Mouse (Mus musculus): ENCODE data around the gene Jarid2. TPM values are rescaled to one million over a fixed set of nuclear protein-coding genes. Genes with fewer than 3 reads are reported as not detected.

Jarid2 gene
- polyA plus RNA-seq, 1 experiment from 2014 or later: 27.0 TPM

DNA sequence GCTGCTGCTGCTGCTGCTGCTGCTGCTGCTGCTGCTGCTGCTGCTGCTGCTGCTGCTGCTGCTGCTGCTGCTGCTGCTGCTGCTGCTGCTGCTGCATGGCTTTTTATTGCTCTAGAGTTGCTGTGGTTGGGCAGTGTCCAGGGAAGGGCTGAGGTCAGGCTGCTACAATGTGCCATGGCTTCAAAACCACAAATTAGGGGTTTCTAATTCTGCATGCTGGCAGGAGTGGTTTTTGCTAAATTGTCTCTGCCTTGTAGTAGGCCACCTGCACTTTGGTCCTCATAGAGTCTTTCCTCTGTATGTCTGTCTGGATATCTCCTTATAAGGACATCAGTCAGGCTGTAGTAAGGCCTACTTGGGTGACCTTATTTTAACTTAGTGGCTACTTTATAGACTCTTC lies 174.1 kb downstream of the Jarid2 start:
- H3K4me3 ChIP-seq (replicated peaks): no peak overlapping the region
- H3K27me3 ChIP-seq: no peaks in the 10 kb centered on the region
- no peaks in the 10 kb centered on the region for H3K9me3 ChIP-seq (replicated peaks)
- H3K27ac ChIP-seq (replicated peaks): no peak overlapping the region
- H3K36me3 ChIP-seq: peaks cover 31% of the 10 kb centered on the region
- no peak overlapping the region for H3K9ac ChIP-seq
- H3K4me1 ChIP-seq: peaks cover 21% of the 10 kb centered on the region
- H3K4me2 ChIP-seq (replicated peaks): no peak overlapping the region
- no peak for ATAC-seq (ENCODE audit: insufficient number of reproducible peaks, low FRiP score, low TSS enrichment, low read depth)

- H3K4me2 ChIP-seq (replicated peaks): no peak overlapping the region
- H3K4me1 ChIP-seq: peaks cover 27% of the 10 kb centered on the region
- WGBS: 45% methylated on average over 1 of the region's 1 CpGs
- no peak for ATAC-seq (ENCODE audit: insufficient number of reproducible peaks, low FRiP score, low TSS enrichment, low read depth)
- H3K4me3 ChIP-seq (replicated peaks): no peak overlapping the region
- H3K36me3 ChIP-seq: peaks cover 26% of the 10 kb centered on the region
- H3K27ac ChIP-seq (replicated peaks): no peak overlapping the region
- no peaks in the 10 kb centered on the region for H3K27me3 ChIP-seq
- no peak overlapping the region for H3K9ac ChIP-seq
- no peaks in the 10 kb centered on the region for H3K9me3 ChIP-seq (replicated peaks)
Observed at GRCm38 (mm10) chr13:44904271-44904670, 175.0 kb downstream of the Jarid2 start.

DNA sequence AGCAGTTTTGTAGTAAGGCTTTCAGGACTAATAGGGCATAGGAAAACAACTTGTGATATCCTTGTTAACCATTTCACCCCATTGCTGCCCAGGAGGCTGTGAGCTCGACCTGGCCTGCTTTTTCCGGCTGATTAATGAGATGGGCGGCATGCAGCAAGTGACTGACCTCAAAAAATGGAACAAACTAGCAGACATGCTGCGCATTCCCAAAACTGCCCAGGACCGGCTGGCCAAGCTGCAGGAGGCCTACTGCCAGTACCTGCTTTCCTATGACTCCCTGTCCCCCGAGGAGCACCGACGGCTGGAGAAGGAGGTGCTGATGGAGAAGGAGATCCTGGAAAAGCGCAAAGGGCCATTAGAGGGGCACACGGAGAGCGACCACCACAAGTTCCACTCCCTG lies 176.9 kb downstream of the Jarid2 start:
- ATAC-seq (ENCODE audit: insufficient number of reproducible peaks, low FRiP score, low TSS enrichment, low read depth): no peak
- 90% methylated on average over 11 of the region's 11 CpGs for WGBS
- Histone ChIP-seq H3K27ac (replicated peaks) (no peak overlapping the region), H3K9me3 (replicated peaks) (no peaks in the 10 kb centered on the region), H3K36me3 (peaks cover 42% of the 10 kb centered on the region), H3K27me3 (no peaks in the 10 kb centered on the region), H3K4me2 (replicated peaks) (no peak overlapping the region), H3K9ac (no peak overlapping the region), H3K4me1 (peaks cover 30% of the 10 kb centered on the region), H3K4me3 (replicated peaks) (no peak overlapping the region)

DNA sequence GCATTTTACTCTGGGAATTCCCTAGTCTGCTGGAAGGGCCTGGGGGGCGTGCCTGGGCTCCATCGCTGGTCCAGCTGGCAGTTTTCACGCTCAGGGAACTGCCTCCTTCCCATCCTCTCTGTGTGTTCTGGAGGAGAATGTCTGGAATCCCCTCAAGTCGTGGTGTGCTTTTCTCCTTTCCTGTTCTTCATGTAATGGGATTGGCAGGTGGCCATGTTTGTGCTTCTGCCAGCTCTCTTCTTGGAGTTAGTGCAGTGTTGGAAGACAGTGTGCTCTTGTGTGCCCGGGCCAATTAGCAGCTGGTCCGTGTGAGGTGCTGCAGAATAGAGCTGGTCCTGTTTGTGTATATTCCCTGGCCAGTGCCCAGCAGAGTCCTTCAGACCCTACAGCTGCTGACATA lies 178.4 kb downstream of the Jarid2 start:
- Histone ChIP-seq H3K9ac (no peak overlapping the region), H3K27ac (replicated peaks) (peak overlapping the region; percentile 86), H3K4me1 (peaks cover 40% of the 10 kb centered on the region), H3K9me3 (replicated peaks) (no peaks in the 10 kb centered on the region), H3K36me3 (peaks cover 42% of the 10 kb centered on the region), H3K4me3 (replicated peaks) (no peak overlapping the region), H3K4me2 (replicated peaks) (no peak overlapping the region), H3K27me3 (no peaks in the 10 kb centered on the region)
- ATAC-seq (ENCODE audit: insufficient number of reproducible peaks, low FRiP score, low TSS enrichment, low read depth): peak; percentile 91
- WGBS: 18% methylated on average over 6 of the region's 6 CpGs

DNA sequence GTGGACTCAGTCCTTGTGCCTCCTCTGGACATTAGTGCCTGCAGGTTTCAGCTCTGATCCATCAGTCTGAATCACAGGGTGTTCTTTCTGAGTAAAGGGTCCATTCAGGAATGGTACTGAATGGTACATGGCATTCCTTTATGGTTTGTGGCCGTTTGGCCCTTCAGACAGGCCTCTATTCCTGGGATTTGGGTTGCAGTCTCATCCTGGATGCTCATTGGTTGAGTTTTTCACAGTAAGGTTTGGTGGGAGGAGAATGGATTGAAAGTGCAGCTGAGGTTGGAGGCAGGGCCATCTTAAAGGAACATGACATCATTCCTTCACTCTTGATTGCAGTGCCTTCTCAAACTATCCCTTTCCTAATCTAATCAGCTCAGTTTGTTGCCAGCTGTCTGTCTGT lies 179.5 kb downstream of the Jarid2 start:
- 25% methylated on average over 1 of the region's 1 CpGs for WGBS
- no peak overlapping the region for H3K4me3 ChIP-seq (replicated peaks)

DNA sequence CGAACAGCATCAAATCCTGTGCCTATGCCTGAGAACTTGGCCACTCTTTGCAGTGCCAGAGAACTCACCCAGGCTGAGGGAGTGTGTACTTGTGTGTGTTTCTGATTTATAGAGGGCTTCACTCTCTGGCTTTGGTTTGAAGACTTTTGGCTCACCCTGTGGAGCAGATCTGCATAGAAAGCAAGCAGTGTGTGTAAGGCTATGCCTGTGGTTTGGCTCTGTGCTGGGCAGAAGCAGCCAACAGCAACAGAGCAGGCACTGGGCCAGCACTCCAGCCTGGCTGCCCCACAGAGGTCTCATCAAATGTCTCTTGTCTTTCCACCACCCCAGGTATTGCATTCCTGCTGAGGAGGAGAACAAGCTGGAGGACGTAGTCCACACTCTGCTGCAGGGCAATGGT lies 183.6 kb downstream of the Jarid2 start:
- Histone ChIP-seq H3K4me1 (peaks cover 32% of the 10 kb centered on the region), H3K4me3 (replicated peaks) (no peak overlapping the region), H3K9ac (no peak overlapping the region), H3K36me3 (peaks cover 70% of the 10 kb centered on the region), H3K27ac (replicated peaks) (peak overlapping the region; percentile 48; the same call in 1 of the 2 replicates), H3K9me3 (replicated peaks) (no peaks in the 10 kb centered on the region), H3K27me3 (no peaks in the 10 kb centered on the region), H3K4me2 (replicated peaks) (no peak overlapping the region)
- peak; percentile 82 for ATAC-seq (ENCODE audit: insufficient number of reproducible peaks, low FRiP score, low TSS enrichment, low read depth)
- WGBS: 60% methylated on average over 2 of the region's 2 CpGs

More for the DNA sequence above, 179.5 kb downstream of the Jarid2 start:
- Histone ChIP-seq H3K9ac (no peak overlapping the region), H3K4me1 (peaks cover 47% of the 10 kb centered on the region), H3K4me2 (replicated peaks) (no peak overlapping the region), H3K27me3 (no peaks in the 10 kb centered on the region), H3K9me3 (replicated peaks) (no peaks in the 10 kb centered on the region), H3K27ac (replicated peaks) (peak overlapping the region; percentile 86), H3K36me3 (peaks cover 38% of the 10 kb centered on the region)
- ATAC-seq (ENCODE audit: insufficient number of reproducible peaks, low FRiP score, low TSS enrichment, low read depth): no peak

GRCm38 (mm10) chr13:44913560-44913959 lies 184.3 kb downstream of the Jarid2 start:
- Histone ChIP-seq H3K27me3 (no peaks in the 10 kb centered on the region), H3K9ac (no peak overlapping the region), H3K4me2 (replicated peaks) (no peak overlapping the region), H3K9me3 (replicated peaks) (no peaks in the 10 kb centered on the region), H3K4me1 (peaks cover 25% of the 10 kb centered on the region), H3K27ac (replicated peaks) (peak overlapping the region; percentile 48; the same call in 1 of the 2 replicates), H3K36me3 (peaks cover 77% of the 10 kb centered on the region), H3K4me3 (replicated peaks) (no peak overlapping the region)
- no peak for ATAC-seq (ENCODE audit: insufficient number of reproducible peaks, low FRiP score, low TSS enrichment, low read depth)
- WGBS: 60% methylated on average over 7 of the region's 7 CpGs

GRCm38 (mm10) chr13:44915382-44915781 lies 186.1 kb downstream of the Jarid2 start:
- 78% methylated on average over 5 of the region's 5 CpGs for WGBS

DNA sequence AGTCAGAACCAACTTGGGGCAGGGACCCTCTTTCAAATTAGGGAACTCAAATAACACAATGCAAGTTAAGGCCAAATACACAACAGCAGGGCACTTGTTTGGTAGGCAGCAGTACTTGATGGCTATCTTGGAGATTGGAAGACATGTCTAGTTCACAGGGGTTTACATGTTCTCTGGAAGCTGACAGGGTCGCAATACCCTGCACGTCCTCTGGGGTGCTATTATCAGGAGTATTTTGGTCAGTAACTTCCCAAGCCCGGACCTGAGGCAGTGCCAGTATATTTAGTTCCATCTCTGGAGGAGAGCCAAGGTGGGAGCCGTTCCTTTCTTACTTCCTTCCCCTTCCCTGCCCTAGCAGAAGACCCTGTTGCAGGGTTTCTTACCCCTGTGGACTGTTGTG lies 186.7 kb downstream of the Jarid2 start:
- H3K27ac ChIP-seq (replicated peaks): no peak overlapping the region
- ATAC-seq (ENCODE audit: insufficient number of reproducible peaks, low FRiP score, low TSS enrichment, low read depth): no peak
- 69% methylated on average over 4 of the region's 4 CpGs for WGBS
- no peaks in the 10 kb centered on the region for H3K9me3 ChIP-seq (replicated peaks)
- no peak overlapping the region for H3K4me3 ChIP-seq (replicated peaks)
- H3K9ac ChIP-seq: no peak overlapping the region
- H3K4me2 ChIP-seq (replicated peaks): no peak overlapping the region
- H3K4me1 ChIP-seq: peaks cover 16% of the 10 kb centered on the region
- peaks cover 72% of the 10 kb centered on the region for H3K36me3 ChIP-seq
- no peaks in the 10 kb centered on the region for H3K27me3 ChIP-seq

More at GRCm38 (mm10) chr13:44915382-44915781, 186.1 kb downstream of the Jarid2 start:
- H3K36me3 ChIP-seq: peaks cover 77% of the 10 kb centered on the region
- no peaks in the 10 kb centered on the region for H3K27me3 ChIP-seq
- H3K4me2 ChIP-seq (replicated peaks): no peak overlapping the region
- ATAC-seq (ENCODE audit: insufficient number of reproducible peaks, low FRiP score, low TSS enrichment, low read depth): no peak
- H3K27ac ChIP-seq (replicated peaks): no peak overlapping the region
- H3K4me3 ChIP-seq (replicated peaks): no peak overlapping the region
- no peak overlapping the region for H3K9ac ChIP-seq
- peaks cover 16% of the 10 kb centered on the region for H3K4me1 ChIP-seq
- no peaks in the 10 kb centered on the region for H3K9me3 ChIP-seq (replicated peaks)

- Histone ChIP-seq H3K4me2 (replicated peaks) (no peak overlapping the region), H3K27ac (replicated peaks) (no peak overlapping the region), H3K9me3 (replicated peaks) (no peaks in the 10 kb centered on the region), H3K36me3 (peaks cover 72% of the 10 kb centered on the region), H3K4me1 (peaks cover 12% of the 10 kb centered on the region), H3K4me3 (replicated peaks) (no peak overlapping the region), H3K27me3 (no peaks in the 10 kb centered on the region), H3K9ac (no peak overlapping the region)
- ATAC-seq (ENCODE audit: insufficient number of reproducible peaks, low FRiP score, low TSS enrichment, low read depth): no peak
- WGBS: 91% methylated on average over 4 of the region's 4 CpGs
Observed at GRCm38 (mm10) chr13:44917202-44917601, 187.9 kb downstream of the Jarid2 start.

GRCm38 (mm10) chr13:44918269-44918668 lies 189.0 kb downstream of the Jarid2 start:
- no peaks in the 10 kb centered on the region for H3K27me3 ChIP-seq
- no peak overlapping the region for H3K4me2 ChIP-seq (replicated peaks)
- H3K4me3 ChIP-seq (replicated peaks): no peak overlapping the region
- no peak for ATAC-seq (ENCODE audit: insufficient number of reproducible peaks, low FRiP score, low TSS enrichment, low read depth)
- peaks cover 3% of the 10 kb centered on the region for H3K4me1 ChIP-seq
- H3K36me3 ChIP-seq: peaks cover 79% of the 10 kb centered on the region
- H3K27ac ChIP-seq (replicated peaks): no peak overlapping the region
- WGBS: 94% methylated on average over 2 of the region's 2 CpGs
- H3K9ac ChIP-seq: no peak overlapping the region
- H3K9me3 ChIP-seq (replicated peaks): no peaks in the 10 kb centered on the region

DNA sequence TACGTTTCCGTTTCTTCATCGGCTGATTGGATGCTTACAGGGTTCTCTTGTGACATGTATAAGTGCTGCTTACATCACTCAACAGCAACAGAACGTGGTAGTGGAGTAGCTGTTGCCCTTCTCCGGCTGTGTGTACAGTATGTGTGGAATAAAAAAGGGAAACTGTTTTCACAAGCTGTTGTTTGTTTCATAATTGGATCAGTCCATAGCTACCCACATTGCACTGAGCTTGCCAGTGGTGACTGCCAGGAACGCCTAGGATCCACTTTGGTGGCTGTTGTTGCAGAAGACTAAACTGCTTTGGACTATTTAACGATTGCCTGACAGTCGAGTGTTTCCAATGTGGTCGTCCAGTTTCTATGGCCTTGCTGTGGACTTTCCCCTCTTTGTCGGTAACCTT lies 191.8 kb downstream of the Jarid2 start:
- Histone ChIP-seq H3K9me3 (replicated peaks) (no peaks in the 10 kb centered on the region), H3K4me2 (replicated peaks) (no peak overlapping the region), H3K27me3 (no peaks in the 10 kb centered on the region), H3K4me1 (no peaks in the 10 kb centered on the region), H3K36me3 (peaks cover 76% of the 10 kb centered on the region), H3K9ac (no peak overlapping the region), H3K4me3 (replicated peaks) (no peak overlapping the region), H3K27ac (replicated peaks) (no peak overlapping the region)
- WGBS: 78% methylated on average over 10 of the region's 10 CpGs
- ATAC-seq (ENCODE audit: insufficient number of reproducible peaks, low FRiP score, low TSS enrichment, low read depth): no peak

Measured in embryonic facial prominence, embryonic 15.5 days (tissue).